Mouse (Mus musculus) embryonic facial prominence, embryonic 11.5 days (tissue): Measurements from ENCODE around the gene Syt13. TPM values are rescaled to one million over a fixed set of nuclear protein-coding genes. Genes with fewer than 3 reads are reported as not detected.

ENCODE experiments used
- ATAC-seq: fragments of 200-750 bp; cut with Nextera tagmentation; replicated peaks from 2 replicates; pipeline ENCODE4 v1.8.0; 2017; ENCODE audit warnings: low read depth; ENCODE audit not compliant: insufficient number of reproducible peaks, low FRiP score, low TSS enrichment
- DNase-seq: peaks from one replicate; pipeline ENCODE4 v3.0.0-alpha.2; 2015; ENCODE audit warnings: low spot score
- H3K27ac ChIP-seq: fragments of 300-500 bp; sonication (generic); replicated peaks from 2 replicates; pipeline ENCODE4 v1.5.1; 2014; ENCODE audit warnings: mild to moderate bottlenecking, low read depth, low read length, control low read depth
- H3K27me3 ChIP-seq: fragments of 300-500 bp; sonication (generic); 2 replicates; pipeline ENCODE4 v1.6.1; 2014; ENCODE audit warnings: mild to moderate bottlenecking, low read length, moderate library complexity, mixed read lengths; ENCODE audit not compliant: control insufficient read depth, insufficient read depth
- H3K36me3 ChIP-seq: fragments of 300-500 bp; sonication (generic); replicated peaks from 2 replicates; pipeline ENCODE4 v1.6.1; 2014; ENCODE audit warnings: low read depth, mild to moderate bottlenecking, low read length, moderate library complexity, mixed read lengths; ENCODE audit not compliant: control insufficient read depth, insufficient read depth
- H3K4me1 ChIP-seq: fragments of 300-500 bp; sonication (generic); 2 replicates; pipeline ENCODE4 v1.6.1; 2014; ENCODE audit warnings: low read length, mixed read lengths; ENCODE audit not compliant: control insufficient read depth, insufficient read depth
- H3K4me2 ChIP-seq: fragments of 300-500 bp; sonication (generic); 2 replicates; pipeline ENCODE4 v1.6.1; 2014; ENCODE audit warnings: low read depth, mild to moderate bottlenecking, control low read depth, low read length, moderate library complexity
- H3K4me3 ChIP-seq: fragments of 300-500 bp; sonication (generic); 2 replicates; pipeline ENCODE4 v1.5.1; 2014; ENCODE audit warnings: low read depth, low read length, control low read depth
- H3K9ac ChIP-seq: fragments of 300-500 bp; sonication (generic); replicated peaks from 2 replicates; pipeline ENCODE4 v1.6.1; 2014; ENCODE audit warnings: mild to moderate bottlenecking, control low read depth, low read length
- H3K9me3 ChIP-seq: fragments of 300-500 bp; sonication (generic); replicated peaks from 2 replicates; pipeline ENCODE4 v1.6.1; 2016; ENCODE audit warnings: mild to moderate bottlenecking, low read length, inconsistent platforms, mixed read lengths; ENCODE audit not compliant: control insufficient read depth
- WGBS: fragments of 180-500 bp; shearing (Covaris S2); extraction: QIAGEN DNeasy Blood & Tissue Kit; methylation state at CpG from one replicate; pipeline ENCODE4 v1.1.7; 2014; 5-methylcytosine and 5-hydroxymethylcytosine counted together
- polyA plus RNA-seq: library from polyadenylated mRNA; unstranded; fragments of >200 nt; fragmentation: Nextera tagmentation; extraction: Ambion mirVana; gene quantifications from 2 replicates; pipeline ENCODE4 v1.2.1, GENCODE M21; 2014

Gene Syt13
- polyA plus RNA-seq, 1 experiment from 2014 or later: 9.0 TPM

GRCm38 (mm10) chr2:92931061-92931460 lies 16.2 kb downstream of the Syt13 start:
- H3K4me3 ChIP-seq: no peak overlapping the region
- DNase-seq: no peak
- H3K9me3 ChIP-seq: no peaks in the 10 kb centered on the region
- H3K9ac ChIP-seq: no peak overlapping the region
- H3K27me3 ChIP-seq: no peaks in the 10 kb centered on the region
- H3K36me3 ChIP-seq: no peaks in the 10 kb centered on the region
- WGBS: 79% methylated on average over 7 of the region's 7 CpGs
- H3K4me1 ChIP-seq: no peaks in the 10 kb centered on the region
- ATAC-seq: no peak
- H3K4me2 ChIP-seq: no peak overlapping the region
- no peak overlapping the region for H3K27ac ChIP-seq

GRCm38 (mm10) chr2:92933379-92933778 lies 18.5 kb downstream of the Syt13 start:
- Histone ChIP-seq H3K27ac (no peak overlapping the region), H3K9me3 (no peaks in the 10 kb centered on the region), H3K4me1 (no peaks in the 10 kb centered on the region), H3K27me3 (no peaks in the 10 kb centered on the region), H3K36me3 (no peaks in the 10 kb centered on the region), H3K4me2 (no peak overlapping the region), H3K9ac (no peak overlapping the region), H3K4me3 (no peak overlapping the region)
- WGBS: 87% methylated on average over 6 of the region's 6 CpGs
- no peak for DNase-seq
- ATAC-seq: no peak

- DNase-seq (peak; percentile 43), ATAC-seq (no peak)
- Histone ChIP-seq H3K9ac (no peak overlapping the region), H3K4me2 (no peak overlapping the region), H3K36me3 (no peaks in the 10 kb centered on the region), H3K4me1 (no peaks in the 10 kb centered on the region), H3K27ac (no peak overlapping the region), H3K4me3 (no peak overlapping the region), H3K9me3 (no peaks in the 10 kb centered on the region), H3K27me3 (no peaks in the 10 kb centered on the region)
- 18% methylated on average over 10 of the region's 10 CpGs for WGBS
These were observed 19.5 kb downstream of the Syt13 start for GRCm38 (mm10) chr2:92934312-92934982.

GRCm38 (mm10) chr2:92935483-92935882 lies 20.6 kb downstream of the Syt13 start:
- ATAC-seq (no peak), DNase-seq (no peak)
- H3K4me2 ChIP-seq: no peak overlapping the region
- H3K4me1 ChIP-seq: no peaks in the 10 kb centered on the region
- no peak overlapping the region for H3K9ac ChIP-seq
- no peaks in the 10 kb centered on the region for H3K27me3 ChIP-seq
- WGBS: 48% methylated on average over 3 of the region's 3 CpGs
- no peaks in the 10 kb centered on the region for H3K36me3 ChIP-seq
- no peaks in the 10 kb centered on the region for H3K9me3 ChIP-seq
- no peak overlapping the region for H3K27ac ChIP-seq
- H3K4me3 ChIP-seq: no peak overlapping the region

GRCm38 (mm10) chr2:92938063-92938462 lies 23.2 kb downstream of the Syt13 start:
- ATAC-seq (no peak), DNase-seq (no peak)
- no peak overlapping the region for H3K4me3 ChIP-seq
- H3K4me2 ChIP-seq: no peak overlapping the region
- H3K27me3 ChIP-seq: no peaks in the 10 kb centered on the region
- no peaks in the 10 kb centered on the region for H3K4me1 ChIP-seq
- 87% methylated on average over 5 of the region's 5 CpGs for WGBS
- no peak overlapping the region for H3K9ac ChIP-seq
- H3K27ac ChIP-seq: no peak overlapping the region
- no peaks in the 10 kb centered on the region for H3K36me3 ChIP-seq
- no peaks in the 10 kb centered on the region for H3K9me3 ChIP-seq

- no peak for DNase-seq
- no peak for ATAC-seq
These were observed 23.9 kb downstream of the Syt13 start for GRCm38 (mm10) chr2:92938827-92939226.

GRCm38 (mm10) chr2:92940963-92941362 lies 26.1 kb downstream of the Syt13 start:
- H3K9ac ChIP-seq: no peak overlapping the region

More at GRCm38 (mm10) chr2:92938827-92939226, 23.9 kb downstream of the Syt13 start:
- Histone ChIP-seq H3K9ac (no peak overlapping the region), H3K27ac (no peak overlapping the region), H3K9me3 (no peaks in the 10 kb centered on the region), H3K4me3 (no peak overlapping the region), H3K27me3 (no peaks in the 10 kb centered on the region), H3K36me3 (no peaks in the 10 kb centered on the region), H3K4me1 (no peaks in the 10 kb centered on the region), H3K4me2 (no peak overlapping the region)
- WGBS: 96% methylated on average over 6 of the region's 7 CpGs

GRCm38 (mm10) chr2:92941463-92941862 lies 26.6 kb downstream of the Syt13 start:
- Histone ChIP-seq H3K36me3 (no peaks in the 10 kb centered on the region), H3K9ac (no peak overlapping the region), H3K27me3 (no peaks in the 10 kb centered on the region), H3K4me2 (no peak overlapping the region), H3K4me3 (no peak overlapping the region), H3K9me3 (no peaks in the 10 kb centered on the region), H3K27ac (no peak overlapping the region), H3K4me1 (no peaks in the 10 kb centered on the region)
- ATAC-seq (no peak), DNase-seq (no peak)
- WGBS: 79% methylated on average over 3 of the region's 3 CpGs

More at GRCm38 (mm10) chr2:92940963-92941362, 26.1 kb downstream of the Syt13 start:
- Histone ChIP-seq H3K4me1 (no peaks in the 10 kb centered on the region), H3K4me2 (no peak overlapping the region), H3K4me3 (no peak overlapping the region), H3K9me3 (no peaks in the 10 kb centered on the region), H3K27me3 (no peaks in the 10 kb centered on the region), H3K27ac (no peak overlapping the region), H3K36me3 (no peaks in the 10 kb centered on the region)
- WGBS: 86% methylated on average over 9 of the region's 9 CpGs
- ATAC-seq: no peak
- DNase-seq: no peak
